Mouse (Mus musculus) adrenal gland, postnatal 4 days (tissue): Measurements from ENCODE around the gene Zfp467. TPM values are rescaled to one million over a fixed set of nuclear protein-coding genes. Genes with fewer than 3 reads are reported as not detected.

Experiments used
- DNase-seq, 2 experiments: peaks; one replicate each; pipeline ENCODE4 v3.0.0; 2021 to 2022; ENCODE audit warnings: low spot score in 2 of 2, mixed read lengths in 2 of 2
- microRNA-seq: library from miRNA; unstranded; fragments of <30 nt; microRNA quantifications from one replicate; pipeline ENCODE4 v1.2.0, GENCODE M21; 2021
- total RNA-seq, 2 experiments: library from RNA; stranded (reverse); gene quantifications; 2 replicates each; pipeline ENCODE4 v1.2.3; 2021

Gene Zfp467
- total RNA-seq, 2 experiments from 2014 or later = 64.1 to 64.7 TPM

GRCm38 (mm10) chr6:48412662-48413061 lies 33.0 kb downstream of the Zfp467 start:
- DNase-seq = no peak

DNA sequence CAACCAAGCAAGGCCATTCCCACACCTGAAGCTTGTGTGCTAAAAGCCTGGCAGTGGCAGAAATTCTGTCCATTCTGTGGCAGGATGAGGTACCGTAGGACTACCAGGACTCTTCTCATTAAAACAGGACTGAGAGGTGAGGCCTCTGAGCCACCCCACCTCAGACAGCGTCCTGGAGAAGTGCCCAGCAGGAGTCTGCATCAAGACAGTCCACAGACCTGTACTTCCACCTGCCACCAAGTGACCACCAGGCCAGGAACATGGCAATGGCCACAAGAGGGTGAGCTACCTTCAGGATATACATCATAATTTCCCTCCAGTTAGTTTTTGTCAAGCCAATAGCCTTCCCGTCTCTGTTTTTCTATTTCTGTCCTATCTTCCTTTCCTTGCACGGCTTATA lies 33.5 kb downstream of the Zfp467 start:
- DNase-seq = no peak

GRCm38 (mm10) chr6:48411193-48412092 lies 34.2 kb downstream of the Zfp467 start:
- no peak for DNase-seq

GRCm38 (mm10) chr6:48410551-48410950 lies 35.1 kb downstream of the Zfp467 start:
- DNase-seq = no peak

- DNase-seq = no peak
These were observed 35.8 kb downstream of the Zfp467 start for GRCm38 (mm10) chr6:48409726-48410343.

- no peak for DNase-seq
These were observed 41.6 kb downstream of the Zfp467 start for GRCm38 (mm10) chr6:48404071-48404470.

- no peak for DNase-seq
These were observed 45.7 kb downstream of the Zfp467 start for GRCm38 (mm10) chr6:48399906-48400305.

GRCm38 (mm10) chr6:48397336-48397735 lies 48.3 kb downstream of the Zfp467 start:
- no peak for DNase-seq

DNA sequence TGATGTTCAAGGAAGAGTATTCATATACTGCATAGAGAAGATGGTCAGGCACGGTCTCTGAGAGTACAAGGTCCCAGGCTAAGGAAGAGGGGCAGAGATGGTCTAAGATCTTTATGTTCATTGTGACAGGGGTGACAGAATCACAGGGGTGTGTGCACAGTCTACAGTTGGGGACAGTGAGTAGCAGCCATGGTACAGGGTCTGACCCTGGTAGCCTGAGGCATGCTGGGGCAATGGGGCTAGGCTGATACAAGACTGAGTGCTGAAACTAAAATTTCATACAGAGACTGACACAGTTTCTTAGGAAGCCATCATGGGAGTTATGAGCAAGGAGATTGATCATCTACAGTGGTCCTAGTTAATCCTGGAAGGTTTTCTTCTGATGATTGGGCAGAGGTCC lies 48.9 kb downstream of the Zfp467 start:
- no peak for DNase-seq

- DNase-seq = no peak
These were observed 49.5 kb downstream of the Zfp467 start for GRCm38 (mm10) chr6:48396008-48396595.

DNA sequence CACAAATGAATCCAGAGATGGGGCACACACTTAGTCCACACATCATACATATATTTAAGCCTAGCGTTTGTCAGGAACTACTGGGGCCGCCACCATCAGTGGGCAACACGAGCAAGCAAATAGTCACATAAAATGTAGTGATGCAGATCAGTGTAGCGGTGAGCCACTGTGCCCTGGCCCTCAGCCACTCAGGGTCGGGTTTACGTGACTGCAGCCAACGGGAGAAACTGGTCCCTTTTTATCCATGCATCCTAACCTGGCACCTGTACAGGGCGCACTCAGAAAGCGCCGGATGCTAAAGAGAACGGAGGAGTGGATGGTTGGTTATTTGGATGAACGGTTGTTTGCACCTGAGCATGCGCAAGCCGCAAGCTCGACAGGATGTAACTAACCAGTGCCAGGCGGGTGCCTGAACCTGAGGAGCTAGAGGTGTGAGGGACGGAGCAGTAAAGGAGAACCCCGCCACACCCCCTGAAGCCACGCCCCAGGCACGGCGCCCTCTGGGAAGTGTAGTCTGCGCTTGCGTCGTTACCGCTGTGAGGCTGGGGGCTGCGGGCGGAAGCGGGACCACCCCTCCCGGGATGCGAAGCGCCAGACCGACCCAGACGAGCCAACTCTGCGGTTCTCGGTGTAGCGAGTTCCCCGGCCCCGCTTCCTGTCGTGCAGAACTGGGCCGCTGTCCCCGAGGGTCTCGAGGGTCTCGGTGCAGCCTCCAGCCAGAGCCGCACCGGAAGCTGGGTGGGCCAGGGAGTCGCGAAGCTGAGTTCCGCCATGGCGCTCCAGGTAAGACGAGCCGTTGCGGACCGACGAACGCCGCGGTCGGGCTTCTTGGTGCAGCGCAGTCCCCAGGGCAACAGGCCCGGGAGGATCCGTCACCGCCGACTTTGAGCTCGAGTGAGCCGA lies 50.3 kb downstream of the Zfp467 start, which contains the start of gene Krba1:
Krba1 (plus strand) TSS at position 482 of the 903 bp plus-strand sequence.
- peak; percentile 52 to 61 for DNase-seq

DNA sequence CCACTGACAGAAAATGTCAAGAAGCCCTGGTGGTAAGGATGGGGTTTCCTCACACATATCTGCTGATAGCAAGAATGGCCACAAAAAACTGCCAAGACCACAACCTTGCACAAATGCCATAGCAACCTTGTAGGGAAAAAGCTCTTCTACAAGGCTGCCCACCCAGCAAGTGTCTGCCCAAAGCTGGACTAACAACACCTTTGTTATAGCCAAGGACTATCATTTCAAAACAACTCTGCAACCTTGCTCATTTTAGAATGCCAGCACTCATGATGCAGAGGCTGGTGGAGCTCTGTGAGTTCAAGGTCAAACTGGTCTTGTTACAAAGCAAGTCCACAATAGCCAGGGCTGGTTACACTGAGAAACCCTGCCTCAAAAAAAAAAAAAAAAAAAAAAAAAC lies 51.8 kb downstream of the Zfp467 start:
- DNase-seq = no peak

DNA sequence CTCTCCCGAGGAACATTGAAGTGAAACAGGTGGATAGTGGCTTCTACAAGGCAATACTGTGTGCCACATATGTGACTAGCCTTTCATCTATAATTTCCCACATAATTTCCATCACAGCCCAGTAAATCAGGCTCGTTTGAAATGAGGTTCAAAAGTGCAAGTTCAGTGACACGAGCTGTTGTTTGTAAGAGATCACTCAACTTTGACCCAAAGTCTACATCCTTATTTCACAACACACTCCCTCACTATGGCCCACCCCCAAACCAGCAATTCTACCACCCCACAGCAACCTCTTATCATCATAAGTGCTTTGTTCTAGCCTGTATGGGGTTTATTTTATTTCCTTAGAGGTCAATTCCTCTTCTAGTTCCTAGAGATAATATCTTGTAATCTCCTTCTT lies 57.4 kb downstream of the Zfp467 start:
- no peak for DNase-seq

Small RNAs within 50 kb of the gene (microRNA-seq; reads per million reads assigned to microRNA genes)
- not detected for gene Gm24325

Other genes with a start within 250 kb of the Zfp467 start
- 10 to 100 TPM; 47.5 to 50.8 TPM for gene Krba1, start 50.2 kb downstream of the Zfp467 start, total RNA-seq
- gene Sspo, start 2.4 kb upstream of the Zfp467 start, total RNA-seq = 1 to 10 TPM; 2.6 to 4.0 TPM
- 10 to 100 TPM; 55.8 to 57.0 TPM for gene Atp6v0e2, start 91.8 kb upstream of the Zfp467 start, total RNA-seq
- 10 to 100 TPM; 42.8 to 43.5 TPM for gene Lrrc61, start 109.0 kb upstream of the Zfp467 start, total RNA-seq
- gene Rarres2, start 127.0 kb upstream of the Zfp467 start, total RNA-seq = 100 to 1,000 TPM in 1 of 2 experiments, 10 to 100 TPM in 1; 82.0 to 161 TPM
- not detected for gene Gm45021, start 143.8 kb upstream of the Zfp467 start, total RNA-seq
- gene Repin1, start 148.1 kb upstream of the Zfp467 start, total RNA-seq = 10 to 100 TPM; 59.7 to 61.5 TPM
- 1 to 10 TPM in 1 of 2 experiments, not detected in 1; 2.0 TPM for gene Gm44965, start 148.1 kb upstream of the Zfp467 start, total RNA-seq
- gene Zfp775, start 156.2 kb upstream of the Zfp467 start, total RNA-seq = 10 to 100 TPM in 1 of 2 experiments, 1 to 10 TPM in 1; 7.8 to 10.0 TPM
- gene AI854703, start 180.9 kb upstream of the Zfp467 start, total RNA-seq = 1 to 10 TPM; 2.1 to 3.3 TPM
- gene Gimap8, start 201.4 kb upstream of the Zfp467 start, total RNA-seq = 10 to 100 TPM; 10.8 to 12.0 TPM
- gene Gimap9, start 230.3 kb upstream of the Zfp467 start, total RNA-seq = 1 to 10 TPM; 7.2 to 9.3 TPM
- 10 to 100 TPM; 40.8 to 48.9 TPM for gene Gimap4, start 238.7 kb upstream of the Zfp467 start, total RNA-seq